Mouse (Mus musculus) intestine, embryonic 14.5 days (tissue): Measurements from ENCODE around the gene Gm10130. TPM values are rescaled to one million over a fixed set of nuclear protein-coding genes. Genes with fewer than 3 reads are reported as not detected.
A peak's percentile ranks its signal among the peaks of the same experiment; 100 is the strongest.
"Not testable (repeated sequence)": the region's sequence is repeated elsewhere in the genome, so short reads cannot be mapped to it uniquely, and the experiment has no call there.

ENCODE experiments used
- ATAC-seq: fragments of 200-750 bp; cut with Nextera tagmentation; replicated peaks from 2 replicates; pipeline ENCODE4 v1.8.0; 2017; ENCODE audit warnings: low read depth, moderate number of reproducible peaks, moderate TSS enrichment, moderate library complexity; ENCODE audit not compliant: low FRiP score, low TSS enrichment
- DNase-seq: peaks from one replicate; pipeline ENCODE4 v3.0.0-alpha.2; 2018; ENCODE audit warnings: low spot score
- H3K27ac ChIP-seq: fragments of 300-500 bp; sonication (generic); 2 replicates; pipeline ENCODE4 v1.5.1; 2014; ENCODE audit warnings: low read depth, mild to moderate bottlenecking, control low read depth
- H3K27me3 ChIP-seq: fragments of 300-500 bp; sonication (generic); replicated peaks from 2 replicates; pipeline ENCODE4 v1.6.1; 2014; ENCODE audit warnings: low read length, control low read depth; ENCODE audit not compliant: control insufficient read depth, insufficient read depth
- H3K36me3 ChIP-seq: fragments of 300-500 bp; sonication (generic); 2 replicates; pipeline ENCODE4 v1.6.1; 2014; ENCODE audit warnings: low read length, control low read depth; ENCODE audit not compliant: control insufficient read depth, insufficient read depth
- H3K4me1 ChIP-seq: fragments of 300-500 bp; sonication (generic); replicated peaks from 2 replicates; pipeline ENCODE4 v1.6.1; 2014; ENCODE audit warnings: low read length, control low read depth, mixed read lengths; ENCODE audit not compliant: control insufficient read depth, insufficient read depth
- H3K4me2 ChIP-seq: fragments of 300-500 bp; sonication (generic); 2 replicates; pipeline ENCODE4 v1.6.1; 2014; ENCODE audit warnings: low read length
- H3K4me3 ChIP-seq: fragments of 300-500 bp; sonication (generic); 2 replicates; pipeline ENCODE4 v1.5.1; 2014; ENCODE audit warnings: low read depth, low read length, control low read depth, mixed read lengths
- H3K9ac ChIP-seq: fragments of 300-500 bp; sonication (generic); 2 replicates; pipeline ENCODE4 v1.6.1; 2014; ENCODE audit warnings: mild to moderate bottlenecking, low read length
- H3K9me3 ChIP-seq: fragments of 300-500 bp; sonication (generic); 2 replicates; pipeline ENCODE4 v1.6.1; 2016; ENCODE audit warnings: low read length, control low read depth; ENCODE audit not compliant: control insufficient read depth
- WGBS: fragments of 180-500 bp; shearing (Covaris S2); extraction: QIAGEN DNeasy Blood & Tissue Kit; methylation state at CpG from one replicate; pipeline ENCODE4 v1.1.7; 2014; 5-methylcytosine and 5-hydroxymethylcytosine counted together
- polyA plus RNA-seq: library from polyadenylated mRNA; unstranded; fragments of >200 nt; fragmentation: Nextera tagmentation; extraction: Ambion mirVana; gene quantifications from 2 replicates; pipeline ENCODE4 v1.2.1, GENCODE M21; 2014

Gene Gm10130
- polyA plus RNA-seq, 1 experiment from 2014 or later = 2.7 TPM

DNA sequence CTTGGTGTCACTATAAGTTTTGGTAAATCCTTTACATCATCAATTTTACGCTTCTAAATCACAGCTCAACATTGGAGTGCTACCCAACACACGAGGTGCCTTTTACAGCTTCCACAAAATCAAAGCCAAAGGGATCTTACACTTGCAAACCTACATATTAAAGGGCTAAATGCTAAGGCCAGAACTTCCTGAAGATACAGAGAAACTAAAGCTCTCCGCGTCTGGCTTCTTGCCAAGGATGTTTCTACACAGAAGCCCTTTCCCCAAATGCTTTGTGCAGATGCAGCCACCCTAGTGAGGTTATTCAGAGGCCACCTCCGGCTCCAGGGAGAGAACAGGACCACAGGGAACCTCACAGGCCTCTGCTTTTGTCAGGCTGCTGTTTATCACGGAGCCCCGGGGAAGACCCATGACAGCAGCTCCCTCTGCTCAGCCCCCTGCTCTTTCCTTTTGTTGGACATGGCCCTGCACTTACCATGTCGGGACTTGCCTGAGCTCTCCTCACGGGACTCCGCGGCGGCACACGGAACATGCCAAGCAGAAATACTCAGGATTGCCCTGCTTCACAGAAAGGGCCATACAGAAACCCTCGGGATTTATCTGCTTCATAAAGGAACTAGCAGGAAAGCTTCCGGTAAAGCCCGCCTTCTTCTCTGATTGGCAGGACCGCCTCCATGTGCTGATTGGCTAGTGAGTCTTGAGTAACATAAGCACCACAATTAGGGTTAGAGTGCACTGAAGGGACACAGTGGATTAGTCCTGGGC lies 38.8 kb downstream of the Gm10130 start, which contains the start of gene 3300002I08Rik:
Gene 3300002I08Rik, minus strand, starts transcription at position 653 of the 765 bp plus-strand sequence.
- H3K27me3 ChIP-seq, H3K36me3 ChIP-seq, H3K9me3 ChIP-seq, H3K4me1 ChIP-seq: not testable (repeated sequence)
- Histone ChIP-seq H3K4me2 (peak within 1 kb of the TSS; percentile 49), H3K9ac (peak within 1 kb of the TSS; percentile 69), H3K4me3 (peak within 1 kb of the TSS; percentile 62), H3K27ac (peak within 1 kb of the TSS; percentile 91)
- DNase-seq = peak; percentile 91
- ATAC-seq = peak; percentile 97
- WGBS = 2% methylated on average over 16 of the region's 17 CpGs

DNA sequence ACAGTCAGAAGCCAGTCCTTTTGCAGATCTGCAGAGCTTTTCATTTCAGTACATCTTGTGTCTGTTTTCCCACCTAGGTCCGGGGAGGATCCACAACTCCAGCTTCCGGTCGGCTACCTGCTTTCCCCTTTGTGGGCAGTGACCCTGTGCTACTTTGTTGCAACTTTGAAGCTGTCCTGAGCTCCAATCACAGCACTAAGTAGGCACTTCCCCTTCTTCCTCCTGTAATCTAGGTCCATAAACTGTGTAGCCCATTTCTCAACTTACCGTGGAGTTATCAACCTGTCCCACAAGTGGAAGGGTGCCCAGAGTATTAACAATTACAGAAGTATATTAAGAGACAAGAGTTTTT lies 39.4 kb downstream of the Gm10130 start:
- H3K9ac ChIP-seq = peak overlapping the region; percentile 69
- 10% methylated on average over 4 of the region's 4 CpGs for WGBS
- DNase-seq = no peak
- peak overlapping the region; percentile 62 for H3K4me3 ChIP-seq
- H3K27ac ChIP-seq = peak overlapping the region; percentile 91
- peak overlapping the region; percentile 49 for H3K4me2 ChIP-seq
- no peaks in the 10 kb centered on the region for H3K27me3 ChIP-seq
- H3K4me1 ChIP-seq = no peaks in the 10 kb centered on the region
- ATAC-seq = no peak; the same call in 1 of the 2 replicates
- H3K9me3 ChIP-seq = no peaks in the 10 kb centered on the region
- no peaks in the 10 kb centered on the region for H3K36me3 ChIP-seq

GRCm38 (mm10) chr2:150385553-150386106 lies 62.1 kb downstream of the Gm10130 start:
- not testable (repeated sequence) for H3K4me2 ChIP-seq, H3K4me3 ChIP-seq, H3K27me3 ChIP-seq, ATAC-seq, H3K36me3 ChIP-seq, DNase-seq, H3K9ac ChIP-seq, H3K4me1 ChIP-seq, H3K27ac ChIP-seq, H3K9me3 ChIP-seq
- 91% methylated on average over 16 of the region's 19 CpGs for WGBS

- H3K4me3 ChIP-seq = no peak overlapping the region
- H3K27me3 ChIP-seq = no peaks in the 10 kb centered on the region
- H3K27ac ChIP-seq = no peak overlapping the region
- H3K36me3 ChIP-seq = no peaks in the 10 kb centered on the region
- no peaks in the 10 kb centered on the region for H3K9me3 ChIP-seq
- DNase-seq (no peak), ATAC-seq (no peak)
- H3K4me1 ChIP-seq = no peaks in the 10 kb centered on the region
- H3K4me2 ChIP-seq = no peak overlapping the region
- no peak overlapping the region for H3K9ac ChIP-seq
- 95% methylated on average over 1 of the region's 1 CpGs for WGBS
These were observed 66.7 kb downstream of the Gm10130 start for GRCm38 (mm10) chr2:150390198-150390597.

DNA sequence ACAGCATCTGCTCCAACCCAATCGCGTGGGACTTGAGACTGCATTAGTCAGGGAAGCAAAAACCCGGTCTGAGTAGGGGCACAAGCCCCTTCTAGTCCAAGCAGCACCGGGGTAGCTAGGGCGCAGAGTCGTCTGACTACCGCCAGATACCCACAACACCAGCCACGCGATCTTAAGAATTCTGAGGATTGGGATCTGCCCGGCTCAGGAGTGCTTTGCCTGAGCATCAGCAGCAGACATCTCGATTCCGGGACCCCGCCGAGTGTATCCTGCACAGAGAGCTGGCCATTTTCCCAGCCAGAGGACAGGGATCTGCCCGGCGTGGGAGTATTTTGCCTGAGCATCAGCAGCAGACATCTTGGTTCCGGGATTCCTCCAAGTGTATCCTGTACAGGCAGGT lies 88.6 kb downstream of the Gm10130 start:
- not testable (repeated sequence) for H3K4me3 ChIP-seq, H3K36me3 ChIP-seq, H3K27ac ChIP-seq, H3K9ac ChIP-seq, H3K4me1 ChIP-seq, ATAC-seq, H3K4me2 ChIP-seq, H3K27me3 ChIP-seq, DNase-seq
- H3K9me3 ChIP-seq = peaks cover 15% of the 10 kb centered on the region; the same call in 1 of the 2 replicates
- WGBS = 90% methylated on average over 17 of the region's 17 CpGs

Other genes with a start within 250 kb of the Gm10130 start
- gene Zfp120, start 187.0 kb upstream of the Gm10130 start, polyA plus RNA-seq = 7.8 and 8.9 TPM in 2 replicates
- not detected in 2 replicates for gene Gm10770, start 144.0 kb upstream of the Gm10130 start, polyA plus RNA-seq
- not detected in 2 replicates for gene Gm14139, start 141.9 kb upstream of the Gm10130 start, polyA plus RNA-seq
- gene Zfp937, start 105.6 kb upstream of the Gm10130 start, polyA plus RNA-seq = 10.2 and 12.7 TPM in 2 replicates
- 3.9 and 4.2 TPM in 2 replicates for gene Gm21994, start 68.1 kb upstream of the Gm10130 start, polyA plus RNA-seq
- gene Gm14124, start 66.2 kb upstream of the Gm10130 start, polyA plus RNA-seq = not detected in 2 replicates
- 6.9 and 9.0 TPM in 2 replicates for gene 3300002I08Rik, start 39.1 kb downstream of the Gm10130 start, polyA plus RNA-seq
- 7.1 and 7.7 TPM in 2 replicates for gene Zfp442, start 127.8 kb downstream of the Gm10130 start, polyA plus RNA-seq
- gene Zfp345, start 161.4 kb downstream of the Gm10130 start, polyA plus RNA-seq = 0.07 and 0.16 TPM in 2 replicates
- 0.55 TPM in 2 replicates for gene Cst7, start 246.7 kb downstream of the Gm10130 start, polyA plus RNA-seq